In genomic region chr19:43673513-43674315, GRCm38 (mm10) we compare ENCODE assay signal across 8 mouse cellular contexts. TPM values are rescaled to one million over a fixed set of nuclear protein-coding genes. Genes with fewer than 3 reads are reported as not detected.
DNase-seq lines count a peak whose midpoint lies in the region; ATAC-seq and TF ChIP-seq lines count a peak whose summit lies in the region.

No protein-coding gene starts in this region.

- peaks cover 4% of the 10 kb centered on the region; the same call in 1 of the 2 replicates for H3K36me3 ChIP-seq in lung, embryonic 14.5 days (ENCODE audit: insufficient read depth)
- H3K36me3 ChIP-seq in hindbrain, embryonic 13.5 days: no peaks in the 10 kb centered on the region
- no peaks in the 10 kb centered on the region for H3K36me3 ChIP-seq in midbrain, embryonic 13.5 days

- DNase-seq in lung, embryonic 14.5 days: peak; percentile 38
- no peak for DNase-seq in lung, adult 18-20 months
- DNase-seq in right cerebral cortex, postnatal 14 days: no peak
- DNase-seq in layer of hippocampus, postnatal 25 days (ENCODE audit: extremely low spot score in 1 of 2, low spot score in 1 of 2): no peak

- ATAC-seq in lung, embryonic 14.5 days (ENCODE audit: insufficient read depth): no peak
- no peak for ATAC-seq in hindbrain, embryonic 13.5 days (ENCODE audit: low FRiP score)
- no peak for ATAC-seq in midbrain, embryonic 13.5 days
- no peak for ATAC-seq in megakaryocyte progenitor cell, adult 5-6 weeks (replicated peaks; ENCODE audit: poor library complexity)

- peak overlapping the region; percentile 86 for H3K9ac ChIP-seq in lung, embryonic 14.5 days
- peak overlapping the region; percentile 93 for H3K9ac ChIP-seq in hindbrain, embryonic 13.5 days
- peak overlapping the region; percentile 90 for H3K9ac ChIP-seq in midbrain, embryonic 13.5 days (replicated peaks)

- H3K27ac ChIP-seq in lung, embryonic 14.5 days (ENCODE audit: low read depth): no peak overlapping the region
- H3K27ac ChIP-seq in brown adipose tissue, adult 24 weeks (replicated peaks; ENCODE audit: low read depth, low read length): peak overlapping the region; percentile 38; the same call in 1 of the 2 replicates
- peak overlapping the region; percentile 89 for H3K27ac ChIP-seq in hindbrain, embryonic 13.5 days
- H3K27ac ChIP-seq in midbrain, embryonic 13.5 days: no peak overlapping the region

- H3K4me1 ChIP-seq in lung, embryonic 14.5 days (ENCODE audit: insufficient read depth): peaks cover 5% of the 10 kb centered on the region; the same call in 1 of the 2 replicates
- H3K4me1 ChIP-seq in brown adipose tissue, adult 24 weeks (ENCODE audit: control insufficient read depth, insufficient read depth, insufficient read length, low read length): peaks cover 17% of the 10 kb centered on the region
- H3K4me1 ChIP-seq in hindbrain, embryonic 13.5 days (replicated peaks): peaks cover 29% of the 10 kb centered on the region
- peaks cover 23% of the 10 kb centered on the region for H3K4me1 ChIP-seq in midbrain, embryonic 13.5 days (replicated peaks)

- no peaks in the 10 kb centered on the region for H3K27me3 ChIP-seq in lung, embryonic 14.5 days (ENCODE audit: insufficient read depth, low read length)
- 0 out of 2 replicates have a peak, but pooled peaks cover 3% of the 10 kb centered on the region for H3K27me3 ChIP-seq in hindbrain, embryonic 13.5 days
- peaks cover 7% of the 10 kb centered on the region; the same call in 1 of the 2 replicates for H3K27me3 ChIP-seq in midbrain, embryonic 13.5 days

- peak overlapping the region; percentile 86 for H3K4me3 ChIP-seq in lung, embryonic 14.5 days (ENCODE audit: low read depth, low read length)
- peak overlapping the region; percentile 98 for H3K4me3 ChIP-seq in brown adipose tissue, adult 24 weeks (ENCODE audit: insufficient read depth, low read depth, low read length)
- peak overlapping the region; percentile 94 for H3K4me3 ChIP-seq in hindbrain, embryonic 13.5 days
- peak overlapping the region; percentile 93 for H3K4me3 ChIP-seq in midbrain, embryonic 13.5 days (replicated peaks)

- H3K4me2 ChIP-seq in lung, embryonic 14.5 days: peak overlapping the region; percentile 84
- H3K4me2 ChIP-seq in hindbrain, embryonic 13.5 days: peak overlapping the region; percentile 68
- H3K4me2 ChIP-seq in midbrain, embryonic 13.5 days (replicated peaks): peak overlapping the region; percentile 83

- TF ChIP-seq CTCF in lung, embryonic 14.5 days (IDR thresholded peaks at IDR 0.05; ENCODE audit: low read depth): no peak

- H3K9me3 ChIP-seq in lung, embryonic 14.5 days (ENCODE audit: low read depth, low read length): no peaks in the 10 kb centered on the region
- no peaks in the 10 kb centered on the region for H3K9me3 ChIP-seq in hindbrain, embryonic 13.5 days
- H3K9me3 ChIP-seq in midbrain, embryonic 13.5 days: no peaks in the 10 kb centered on the region

- WGBS in lung, embryonic 14.5 days: 4% methylated on average over 21 of the region's 21 CpGs
- 12% methylated on average over 21 of the region's 21 CpGs for WGBS in hindbrain, embryonic 13.5 days
- 11% methylated on average over 21 of the region's 21 CpGs for WGBS in midbrain, embryonic 13.5 days

RNA-seq across cellular contexts. Expression of gene Slc25a28, which starts 1.0 kb away (rescaled TPM):
- polyA plus RNA-seq in lung, embryonic 14.5 days (2014; fragmentation: Nextera tagmentation; extraction: Ambion mirVana): 12.1 and 13.0 TPM in 2 replicates
- polyA plus RNA-seq in brown adipose tissue, adult 24 weeks (2012; ENCODE audit: insufficient read depth, insufficient read length, missing spikeins): 33.1 and 35.6 TPM in 2 replicates
- polyA plus RNA-seq in hindbrain, embryonic 13.5 days (2015; fragmentation: Nextera tagmentation; extraction: Ambion mirVana): 14.0 and 15.1 TPM in 2 replicates
- 10.8 and 14.4 TPM in 2 replicates for polyA plus RNA-seq in midbrain, embryonic 13.5 days (2015; fragmentation: Nextera tagmentation; extraction: Ambion mirVana)
- 26.6 and 29.2 TPM in 2 replicates for total RNA-seq in megakaryocyte progenitor cell, adult 5-6 weeks (2015)
- total RNA-seq in megakaryocyte progenitor cell, adult 5-6 weeks (2017): 39.5 and 43.3 TPM in 2 replicates
- total RNA-seq in layer of hippocampus, postnatal 25 days (2021): 10 to 100 TPM; 38.4 to 44.5 TPM

RNA-seq across cellular contexts. Expression of gene Entpd7, which starts 15.8 kb away (rescaled TPM):
- 15.1 and 15.2 TPM in 2 replicates for polyA plus RNA-seq in lung, embryonic 14.5 days (2014; fragmentation: Nextera tagmentation; extraction: Ambion mirVana)
- 1.7 and 2.0 TPM in 2 replicates for polyA plus RNA-seq in brown adipose tissue, adult 24 weeks (2012; ENCODE audit: insufficient read depth, insufficient read length, missing spikeins)
- polyA plus RNA-seq in hindbrain, embryonic 13.5 days (2015; fragmentation: Nextera tagmentation; extraction: Ambion mirVana): 10.1 and 10.6 TPM in 2 replicates
- polyA plus RNA-seq in midbrain, embryonic 13.5 days (2015; fragmentation: Nextera tagmentation; extraction: Ambion mirVana): 9.1 and 9.9 TPM in 2 replicates
- 20.7 and 21.7 TPM in 2 replicates for total RNA-seq in megakaryocyte progenitor cell, adult 5-6 weeks (2015)
- 5.3 and 9.3 TPM in 2 replicates for total RNA-seq in megakaryocyte progenitor cell, adult 5-6 weeks (2017)
- 10 to 100 TPM; 18.3 to 21.5 TPM for total RNA-seq in layer of hippocampus, postnatal 25 days (2021)

Comparison
In these comparisons a context has a peak if more than half of its experiments do, and no peak if none do; other contexts are left out.
1. H3K27ac ChIP-seq: peak in brown adipose tissue, adult 24 weeks (single experiment) and hindbrain, embryonic 13.5 days (single experiment); none in lung, embryonic 14.5 days (single experiment) and midbrain, embryonic 13.5 days (single experiment).
2. Peak in every context shown above with its lines, with median percentiles within 50 percentile points of each other: H3K4me2 ChIP-seq, H3K4me3 ChIP-seq and H3K9ac ChIP-seq.